23 mouse cellular contexts compared by ENCODE assay signal in genomic region chr11:117417959-117418574, GRCm38 (mm10).
A peak's percentile ranks its signal among the peaks of the same experiment; 100 is the strongest.
DNase-seq lines count a peak whose midpoint lies in the region; ATAC-seq lines count a peak whose summit lies in the region.
"Had no signal": no experiment of that assay in that cellular context is flagged by ENCODE, and none has a peak within 500 bp of the region (broad histone marks: within the 10 kb centered on the region; RNA-seq: fewer than 3 reads in every experiment).

No protein-coding gene starts in this region.

- H3K27ac ChIP-seq in forebrain, embryonic 10.5 days, result peak overlapping the region; percentile 76
- H3K27ac ChIP-seq in forebrain, embryonic 14.5 days (ENCODE audit: low read depth, low read length), result no peak overlapping the region
- peak overlapping the region; percentile 10 for H3K27ac ChIP-seq in midbrain, embryonic 10.5 days (replicated peaks)
- no peak overlapping the region for H3K27ac ChIP-seq in midbrain, embryonic 15.5 days
- H3K27ac ChIP-seq in embryonic facial prominence, embryonic 10.5 days (replicated peaks), result peak overlapping the region; percentile 82
- H3K27ac ChIP-seq in embryonic facial prominence, embryonic 15.5 days (replicated peaks), result peak overlapping the region; percentile 17; the same call in 1 of the 2 replicates
- H3K27ac ChIP-seq in kidney, embryonic 15.5 days, result no peak overlapping the region
- H3K27ac ChIP-seq: heart, embryonic 15.5 days; hindbrain, embryonic 14.5 days; liver, embryonic 13.5 days; macrophage; neural tube, embryonic 13.5 days had no signal

- 47% methylated on average over 9 of the region's 9 CpGs for WGBS in forebrain, embryonic 10.5 days
- WGBS in forebrain, embryonic 14.5 days, result 57% methylated on average over 9 of the region's 9 CpGs
- WGBS in midbrain, embryonic 10.5 days, result 53% methylated on average over 9 of the region's 9 CpGs
- 41% methylated on average over 9 of the region's 9 CpGs for WGBS in midbrain, embryonic 15.5 days
- 48% methylated on average over 9 of the region's 9 CpGs for WGBS in embryonic facial prominence, embryonic 10.5 days
- 45% methylated on average over 9 of the region's 9 CpGs for WGBS in embryonic facial prominence, embryonic 15.5 days
- 72% methylated on average over 9 of the region's 9 CpGs for WGBS in kidney, embryonic 15.5 days

- H3K36me3 ChIP-seq in forebrain, embryonic 10.5 days (replicated peaks), result no peaks in the 10 kb centered on the region
- no peaks in the 10 kb centered on the region for H3K36me3 ChIP-seq in forebrain, embryonic 14.5 days (ENCODE audit: control insufficient read depth, insufficient read depth, low read length)
- H3K36me3 ChIP-seq in midbrain, embryonic 10.5 days, result no peaks in the 10 kb centered on the region
- H3K36me3 ChIP-seq in midbrain, embryonic 15.5 days (replicated peaks), result no peaks in the 10 kb centered on the region
- H3K36me3 ChIP-seq in embryonic facial prominence, embryonic 10.5 days (replicated peaks), result no peaks in the 10 kb centered on the region
- H3K36me3 ChIP-seq in embryonic facial prominence, embryonic 15.5 days, result no peaks in the 10 kb centered on the region
- H3K36me3 ChIP-seq in kidney, embryonic 15.5 days, result no peaks in the 10 kb centered on the region
- H3K36me3 ChIP-seq: heart, embryonic 10.5 days; heart, embryonic 15.5 days; limb, embryonic 15.5 days; liver, embryonic 13.5 days; neural tube, embryonic 13.5 days had no signal

- H3K4me2 ChIP-seq in forebrain, embryonic 14.5 days (ENCODE audit: low read length), result no peak overlapping the region
- H3K4me2 ChIP-seq in midbrain, embryonic 15.5 days, result no peak overlapping the region
- H3K4me2 ChIP-seq in embryonic facial prominence, embryonic 15.5 days (replicated peaks), result no peak overlapping the region
- no peak overlapping the region for H3K4me2 ChIP-seq in kidney, embryonic 15.5 days
- H3K4me2 ChIP-seq: heart, embryonic 15.5 days; hindbrain, embryonic 14.5 days; limb, embryonic 15.5 days; liver, embryonic 13.5 days; neural tube, embryonic 13.5 days had no signal

- no peak for ATAC-seq in forebrain, embryonic 14.5 days
- no peak for ATAC-seq in midbrain, embryonic 15.5 days (replicated peaks)
- no peak for ATAC-seq in embryonic facial prominence, embryonic 15.5 days (ENCODE audit: insufficient number of reproducible peaks, low FRiP score, low TSS enrichment, low read depth)
- ATAC-seq in kidney, embryonic 15.5 days (replicated peaks; ENCODE audit: low FRiP score), result no peak
- ATAC-seq: forebrain, embryonic 16.5 days; inflammation-experienced regulatory T-cells, adult 6 months had no signal

- H3K27me3 ChIP-seq in forebrain, embryonic 10.5 days (ENCODE audit: poor library complexity, severe bottlenecking), result peaks cover 71% of the 10 kb centered on the region
- H3K27me3 ChIP-seq in forebrain, embryonic 14.5 days (replicated peaks; ENCODE audit: control insufficient read depth, insufficient read depth, low read length), result peaks cover 10% of the 10 kb centered on the region; the same call in 1 of the 2 replicates
- H3K27me3 ChIP-seq in midbrain, embryonic 10.5 days (ENCODE audit: low read depth, poor library complexity, severe bottlenecking), result peaks cover 70% of the 10 kb centered on the region
- no peaks in the 10 kb centered on the region for H3K27me3 ChIP-seq in midbrain, embryonic 15.5 days (replicated peaks)
- H3K27me3 ChIP-seq in embryonic facial prominence, embryonic 10.5 days (replicated peaks; ENCODE audit: low read depth, poor library complexity, severe bottlenecking), result peaks cover 53% of the 10 kb centered on the region
- H3K27me3 ChIP-seq in embryonic facial prominence, embryonic 15.5 days, result peaks cover 11% of the 10 kb centered on the region
- peaks cover 63% of the 10 kb centered on the region for H3K27me3 ChIP-seq in kidney, embryonic 15.5 days
- H3K27me3 ChIP-seq: CH12.LX had no signal

- H3K9me3 ChIP-seq in forebrain, embryonic 10.5 days, result no peaks in the 10 kb centered on the region; the same call in 1 of the 2 replicates
- no peaks in the 10 kb centered on the region for H3K9me3 ChIP-seq in forebrain, embryonic 14.5 days (replicated peaks; ENCODE audit: control insufficient read depth, low read length)
- no peaks in the 10 kb centered on the region for H3K9me3 ChIP-seq in midbrain, embryonic 10.5 days (replicated peaks)
- H3K9me3 ChIP-seq in midbrain, embryonic 15.5 days, result no peaks in the 10 kb centered on the region
- 0 out of 2 replicates have a peak, but pooled peaks cover 2% of the 10 kb centered on the region for H3K9me3 ChIP-seq in embryonic facial prominence, embryonic 10.5 days
- no peaks in the 10 kb centered on the region for H3K9me3 ChIP-seq in embryonic facial prominence, embryonic 15.5 days (replicated peaks)
- H3K9me3 ChIP-seq in kidney, embryonic 15.5 days (replicated peaks), result no peaks in the 10 kb centered on the region
- H3K9me3 ChIP-seq: heart, embryonic 10.5 days; heart, embryonic 15.5 days; limb, embryonic 15.5 days; liver, embryonic 13.5 days; neural tube, embryonic 13.5 days had no signal

- H3K9ac ChIP-seq in forebrain, embryonic 14.5 days (ENCODE audit: low read length), result no peak overlapping the region
- H3K9ac ChIP-seq in midbrain, embryonic 15.5 days, result no peak overlapping the region
- H3K9ac ChIP-seq in embryonic facial prominence, embryonic 15.5 days, result 0 out of 2 replicates have a peak overlapping the region, but pooled peaks have one; percentile 12
- H3K9ac ChIP-seq in kidney, embryonic 15.5 days, result no peak overlapping the region
- H3K9ac ChIP-seq: heart, embryonic 15.5 days; hindbrain, embryonic 14.5 days; limb, embryonic 15.5 days; liver, embryonic 13.5 days; neural tube, embryonic 13.5 days had no signal

- H3K4me3 ChIP-seq in forebrain, embryonic 10.5 days, result no peak overlapping the region
- no peak overlapping the region for H3K4me3 ChIP-seq in forebrain, embryonic 14.5 days (ENCODE audit: low read depth, low read length)
- H3K4me3 ChIP-seq in midbrain, embryonic 10.5 days, result no peak overlapping the region
- H3K4me3 ChIP-seq in midbrain, embryonic 15.5 days, result no peak overlapping the region
- 0 out of 2 replicates have a peak overlapping the region, but pooled peaks have one; percentile 14 for H3K4me3 ChIP-seq in embryonic facial prominence, embryonic 10.5 days
- H3K4me3 ChIP-seq in embryonic facial prominence, embryonic 15.5 days (replicated peaks), result no peak overlapping the region
- H3K4me3 ChIP-seq in kidney, embryonic 15.5 days (replicated peaks), result no peak overlapping the region
- H3K4me3 ChIP-seq: heart, embryonic 10.5 days; heart, embryonic 15.5 days; limb, embryonic 15.5 days; liver, embryonic 13.5 days; neural tube, embryonic 13.5 days had no signal

- peaks cover 68% of the 10 kb centered on the region for H3K4me1 ChIP-seq in forebrain, embryonic 10.5 days
- H3K4me1 ChIP-seq in forebrain, embryonic 14.5 days (ENCODE audit: control insufficient read depth, insufficient read depth, low read length), result peaks cover 24% of the 10 kb centered on the region
- H3K4me1 ChIP-seq in midbrain, embryonic 10.5 days, result peaks cover 56% of the 10 kb centered on the region
- peaks cover 34% of the 10 kb centered on the region for H3K4me1 ChIP-seq in midbrain, embryonic 15.5 days
- H3K4me1 ChIP-seq in embryonic facial prominence, embryonic 10.5 days, result peaks cover 73% of the 10 kb centered on the region
- peaks cover 53% of the 10 kb centered on the region for H3K4me1 ChIP-seq in embryonic facial prominence, embryonic 15.5 days
- H3K4me1 ChIP-seq in kidney, embryonic 15.5 days, result peaks cover 20% of the 10 kb centered on the region

- no peak for DNase-seq in forebrain, embryonic 10.5 days (ENCODE audit: extremely low spot score, low spot score)
- DNase-seq in forebrain, embryonic 14.5 days (ENCODE audit: low spot score), result no peak
- no peak for DNase-seq in midbrain, embryonic 10.5 days (ENCODE audit: low spot score)
- DNase-seq in embryonic facial prominence, embryonic 10.5 days (ENCODE audit: low spot score), result peak; percentile 60
- DNase-seq in cerebellum, adult 8-10 months, result no peak
- DNase-seq: adrenal gland, postnatal 10 days; cerebellum, adult 9-10 months; cerebellum, postnatal 36 days; liver, embryonic 13.5 days; lung, adult 18-20 months; lung, postnatal 10 days had no signal

Comparison
In these comparisons a context has a peak if more than half of its experiments do, and no peak if none do; other contexts are left out.
1. H3K27ac ChIP-seq: peak in forebrain, embryonic 10.5 days (single experiment), midbrain, embryonic 10.5 days (single experiment), embryonic facial prominence, embryonic 10.5 days (single experiment) and embryonic facial prominence, embryonic 15.5 days (single experiment); none in forebrain, embryonic 14.5 days (single experiment), midbrain, embryonic 15.5 days (single experiment) and kidney, embryonic 15.5 days (single experiment).